Comparison of ENCODE assay signal across 28 mouse cellular contexts in the genomic region with DNA sequence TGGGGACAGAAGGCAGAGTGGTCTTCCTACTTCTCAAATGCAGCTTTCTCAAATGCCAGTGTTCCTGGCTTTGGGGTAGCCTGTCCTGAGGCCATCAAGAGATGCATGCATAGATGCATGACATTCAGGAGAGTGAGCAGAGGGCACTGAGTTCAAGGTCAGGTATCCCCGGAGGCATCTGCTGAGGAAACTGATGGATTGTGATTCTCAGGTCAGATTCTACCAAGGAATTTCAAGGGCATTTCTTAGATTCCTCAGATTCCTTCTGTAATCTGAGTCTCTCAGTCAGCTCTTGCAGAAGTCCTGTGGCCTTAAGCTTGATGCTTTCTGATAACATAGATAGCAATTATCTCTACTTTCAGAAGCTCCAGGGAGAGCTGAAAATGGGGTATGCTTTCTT.
DNase-seq lines count a peak whose midpoint lies in the region; ATAC-seq and TF ChIP-seq lines count a peak whose summit lies in the region.
"Had no signal": no experiment of that assay in that cellular context is flagged by ENCODE, and none has a peak within 500 bp of the region (broad histone marks: within the 10 kb centered on the region; RNA-seq: fewer than 3 reads in every experiment).

No protein-coding gene starts in this region.

- H3K27ac ChIP-seq in stomach, postnatal 0 days (replicated peaks) = no peak overlapping the region
- H3K27ac ChIP-seq: forebrain, embryonic 13.5 days; hindbrain, embryonic 14.5 days; limb, embryonic 10.5 days; limb, embryonic 15.5 days; liver, embryonic 14.5 days; midbrain, embryonic 10.5 days; neural tube, embryonic 13.5 days had no signal

- ATAC-seq in stomach, postnatal 0 days (ENCODE audit: low FRiP score, low TSS enrichment) = no peak
- ATAC-seq: forebrain, embryonic 13.5 days; intestine, postnatal 0 days; midbrain, embryonic 16.5 days had no signal

- H3K9ac ChIP-seq in stomach, postnatal 0 days (ENCODE audit: low read length) = no peak overlapping the region
- H3K9ac ChIP-seq: forebrain, embryonic 13.5 days; heart, embryonic 12.5 days; hindbrain, embryonic 14.5 days; limb, embryonic 15.5 days; liver, embryonic 14.5 days; neural tube, embryonic 13.5 days had no signal

- intact Hi-C loops in left cerebral cortex, postnatal 4 days (cut with DNase I) = no loop called here

- peak; percentile 42 for DNase-seq in embryo, embryonic 10 days (ENCODE audit: low spot score)
- DNase-seq in embryo, embryonic 11 days = no peak
- DNase-seq in ES-CJ7 (ENCODE audit: low read depth, low spot score) (peak; percentile 99), ZHBTc4 (ENCODE audit: low read depth, low spot score) (peak; percentile 97)
- DNase-seq in mesoderm, embryonic 11.5 days (ENCODE audit: low read depth, low spot score) = peak; percentile 52
- no peak for DNase-seq in stomach, postnatal 0 days (ENCODE audit: low spot score)
- DNase-seq in heart, adult 18-20 months = no peak
- no peak for DNase-seq in left cerebral cortex, postnatal 4 days
- DNase-seq: adrenal gland, adult 8-10 months; cerebellum, adult 8-10 months; cerebellum, postnatal 25 days; gastrocnemius, postnatal 25 days; heart, adult 11 months; kidney, postnatal 25 days; lung, adult 2 months; lung, postnatal 10 days; right cerebral cortex, postnatal 4 days had no signal

- no peaks in the 10 kb centered on the region for H3K9me3 ChIP-seq in stomach, postnatal 0 days (ENCODE audit: control insufficient read depth, low read length)
- H3K9me3 ChIP-seq: forebrain, embryonic 13.5 days; G1E; heart, embryonic 12.5 days; limb, embryonic 10.5 days; limb, embryonic 15.5 days; midbrain, embryonic 10.5 days; neural tube, embryonic 13.5 days had no signal

- H3K27me3 ChIP-seq in stomach, postnatal 0 days (ENCODE audit: control insufficient read depth, insufficient read depth, low read length) = no peaks in the 10 kb centered on the region
- H3K27me3 ChIP-seq: forebrain, embryonic 13.5 days; limb, embryonic 15.5 days; neural tube, embryonic 13.5 days had no signal

- H3K4me3 ChIP-seq in stomach, postnatal 0 days (ENCODE audit: low read depth, low read length) = no peak overlapping the region
- H3K4me3 ChIP-seq: forebrain, embryonic 13.5 days; heart, embryonic 12.5 days; limb, embryonic 10.5 days; limb, embryonic 15.5 days; midbrain, embryonic 10.5 days; neural tube, embryonic 13.5 days had no signal

- H3K4me1 ChIP-seq in stomach, postnatal 0 days (replicated peaks; ENCODE audit: control insufficient read depth, insufficient read depth) = no peaks in the 10 kb centered on the region
- H3K4me1 ChIP-seq: heart, embryonic 12.5 days; limb, embryonic 10.5 days; midbrain, embryonic 10.5 days; neural tube, embryonic 13.5 days had no signal

- H3K4me2 ChIP-seq in stomach, postnatal 0 days (replicated peaks; ENCODE audit: low read depth) = no peak overlapping the region
- H3K4me2 ChIP-seq: forebrain, embryonic 13.5 days; heart, embryonic 12.5 days; hindbrain, embryonic 14.5 days; limb, embryonic 15.5 days; neural tube, embryonic 13.5 days had no signal

- no peak for TF ChIP-seq CTCF in stomach, postnatal 0 days (IDR thresholded peaks at IDR 0.05; ENCODE audit: low read depth)

- WGBS in stomach, postnatal 0 days = 19% methylated on average over 1 of the region's 1 CpGs

- no peaks in the 10 kb centered on the region for H3K36me3 ChIP-seq in stomach, postnatal 0 days (ENCODE audit: control insufficient read depth, insufficient read depth, low read length)
- H3K36me3 ChIP-seq: G1E; heart, embryonic 12.5 days; limb, embryonic 10.5 days; limb, embryonic 15.5 days; midbrain, embryonic 10.5 days; neural tube, embryonic 13.5 days had no signal

- no peak for TF ChIP-seq EP300 in stomach, postnatal 0 days (optimal IDR thresholded peaks at IDR 0.05)

Comparison
In these comparisons a context has a peak if more than half of its experiments do, and no peak if none do; other contexts are left out.
1. DNase-seq: peak in embryo, embryonic 10 days (single experiment), ES-CJ7 (single experiment), ZHBTc4 (single experiment) and mesoderm, embryonic 11.5 days (single experiment); none in embryo, embryonic 11 days (single experiment), stomach, postnatal 0 days (single experiment), heart, adult 18-20 months (0 of 2) and left cerebral cortex, postnatal 4 days (single experiment).